Mouse (Mus musculus): ENCODE data around the gene 4930452B06Rik. TPM values are rescaled to one million over a fixed set of nuclear protein-coding genes. Genes with fewer than 3 reads are reported as not detected.

The 4930452B06Rik gene
- total and polyA plus RNA-seq, 3 experiments, result not detected

- in situ Hi-C loops (cut with MboI; ENCODE audit: low pct_ligation_motif_present, low pct_unique_long_range_greater_than_20kb, low sequenced_read_pairs), result loop anchor here (25.0 kb wide), 1 partner anchor 89 kb away; no protein-coding TSS in a partner anchor
These were observed 214.9 kb downstream of the 4930452B06Rik start for GRCm38 (mm10) chr14:8451117-8451516.

GRCm38 (mm10) chr14:8450342-8450741 lies 215.7 kb downstream of the 4930452B06Rik start:
- no peak for TF ChIP-seq NRF1 (IDR thresholded peaks at IDR 0.05; ENCODE audit: low read depth, low read length)
- no peak for TF ChIP-seq EP300 (IDR thresholded peaks at IDR 0.05; ENCODE audit: low read length)
- no peak for TF ChIP-seq GABPA (IDR thresholded peaks at IDR 0.05; ENCODE audit: insufficient replicate concordance, low read depth, low read length)
- TF ChIP-seq SIN3A (IDR thresholded peaks at IDR 0.05; ENCODE audit: low read length), result no peak
- no peak for TF ChIP-seq MXI1 (IDR thresholded peaks at IDR 0.05; ENCODE audit: low read depth, low read length)
- TF ChIP-seq CHD2 (IDR thresholded peaks at IDR 0.05; ENCODE audit: low read length), result no peak
- no peak for TF ChIP-seq MEF2A (IDR thresholded peaks at IDR 0.05; ENCODE audit: borderline replicate concordance, low read depth, low read length)
- Histone ChIP-seq H3K4me2 (ENCODE audit: insufficient read depth, low read depth, poor library complexity, severe bottlenecking) (no peak overlapping the region), H3K9me3 (replicated peaks; ENCODE audit: low read length) (no peaks in the 10 kb centered on the region), H3K27me3 (replicated peaks) (no peaks in the 10 kb centered on the region), H3K4me3 (replicated peaks in 1 of 3; ENCODE audit: low read depth in 2 of 3, low read length in 2 of 3, poor library complexity in 1 of 3) (no peak overlapping the region), H3K4me1 (ENCODE audit: control insufficient read depth in 1 of 2, insufficient read depth in 2 of 2) (peaks cover 0 to 9% of the 10 kb centered on the region in 2 experiments; a peak in 1 of 4 replicates), H3K79me2 (replicated peaks; ENCODE audit: control insufficient read depth, extremely low read depth, insufficient read depth, poor library complexity, severe bottlenecking) (no peaks in the 10 kb centered on the region), H3K27ac (ENCODE audit: insufficient read depth, low read depth) (no peak overlapping the region), H3K36me3 (replicated peaks in 1 of 2; ENCODE audit: control insufficient read depth in 1 of 2, insufficient read depth in 1 of 2, low read length in 1 of 2) (no peaks in the 10 kb centered on the region), H3K9ac (ENCODE audit: insufficient read depth, low read depth) (no peak overlapping the region)
- dilution Hi-C loops (cut with MboI; ENCODE audit: extremely low pct_ligation_motif_present, extremely low pct_unique_long_range_greater_than_20kb, low sequenced_read_pairs) (no loop called here), in situ Hi-C loops (cut with MboI; ENCODE audit: low pct_ligation_motif_present, low pct_unique_long_range_greater_than_20kb, low sequenced_read_pairs) (loop anchor here (25.0 kb wide), 1 partner anchor 88 kb away; no protein-coding TSS in a partner anchor)
- DNase-seq (ENCODE audit: extremely low read depth), result no peak

More at GRCm38 (mm10) chr14:8451117-8451516, 214.9 kb downstream of the 4930452B06Rik start:
- Histone ChIP-seq H3K27me3 (replicated peaks) (no peaks in the 10 kb centered on the region), H3K36me3 (replicated peaks in 1 of 2; ENCODE audit: control insufficient read depth in 1 of 2, insufficient read depth in 1 of 2, low read length in 1 of 2) (no peaks in the 10 kb centered on the region), H3K27ac (ENCODE audit: insufficient read depth, low read depth) (no peak overlapping the region), H3K4me2 (ENCODE audit: insufficient read depth, low read depth, poor library complexity, severe bottlenecking) (no peak overlapping the region), H3K4me3 (replicated peaks in 1 of 3; ENCODE audit: low read depth in 2 of 3, low read length in 2 of 3, poor library complexity in 1 of 3) (no peak overlapping the region), H3K9me3 (replicated peaks; ENCODE audit: low read length) (no peaks in the 10 kb centered on the region), H3K9ac (ENCODE audit: insufficient read depth, low read depth) (no peak overlapping the region), H3K79me2 (replicated peaks; ENCODE audit: control insufficient read depth, extremely low read depth, insufficient read depth, poor library complexity, severe bottlenecking) (no peaks in the 10 kb centered on the region), H3K4me1 (ENCODE audit: control insufficient read depth in 1 of 2, insufficient read depth in 2 of 2) (peaks cover 0 to 9% of the 10 kb centered on the region in 2 experiments; a peak in 1 of 4 replicates)
- no peak for DNase-seq (ENCODE audit: extremely low read depth)
- TF ChIP-seq HCFC1 (IDR thresholded peaks at IDR 0.05; ENCODE audit: low read depth, low read length) (no peak), UBTF (IDR thresholded peaks at IDR 0.05; ENCODE audit: low read depth, low read length) (no peak), USF2 (conservative IDR thresholded peaks at IDR 0.05; ENCODE audit: low read depth, low read length) (no peak), ZMIZ1 (IDR thresholded peaks at IDR 0.05; ENCODE audit: low read depth, low read length) (no peak), USF1 (IDR thresholded peaks at IDR 0.05; ENCODE audit: low read depth, low read length) (no peak), JUN (IDR thresholded peaks at IDR 0.05; ENCODE audit: insufficient read depth, low read depth, low read length) (no peak), ZNF384 (IDR thresholded peaks at IDR 0.05; ENCODE audit: low read depth, low read length) (no peak), MXI1 (IDR thresholded peaks at IDR 0.05; ENCODE audit: low read depth, low read length) (no peak), GABPA (IDR thresholded peaks at IDR 0.05; ENCODE audit: insufficient replicate concordance, low read depth, low read length) (no peak), SIN3A (IDR thresholded peaks at IDR 0.05; ENCODE audit: low read length) (no peak), RAD21 (IDR thresholded peaks at IDR 0.05; ENCODE audit: low read depth, low read length) (no peak), PAX5 (IDR thresholded peaks at IDR 0.05; ENCODE audit: low read length) (no peak), TBP (conservative IDR thresholded peaks at IDR 0.05; ENCODE audit: low read depth, low read length) (no peak), CHD1 (IDR thresholded peaks at IDR 0.05; ENCODE audit: low read depth, low read length) (no peak), NELFE (IDR thresholded peaks at IDR 0.05; ENCODE audit: low read depth, low read length) (no peak), SMC3 (IDR thresholded peaks at IDR 0.05; ENCODE audit: low read depth, low read length) (no peak), MAZ (IDR thresholded peaks at IDR 0.05; ENCODE audit: low read depth, low read length) (no peak), POLR2AphosphoS2 (IDR thresholded peaks at IDR 0.05; ENCODE audit: low read depth, low read length) (no peak), MAX (IDR thresholded peaks at IDR 0.05; ENCODE audit: low read length) (no peak), NRF1 (IDR thresholded peaks at IDR 0.05; ENCODE audit: low read depth, low read length) (no peak)
- dilution Hi-C loops (cut with MboI; ENCODE audit: extremely low pct_ligation_motif_present, extremely low pct_unique_long_range_greater_than_20kb, low sequenced_read_pairs), result no loop called here
